Mouse (Mus musculus) urinary bladder, postnatal 25 days (tissue): Measurements from ENCODE around the gene B9d2.

Experiments
- DNase-seq: peaks from one replicate; pipeline ENCODE4 v3.0.0; 2022; ENCODE audit warnings: low spot score

Gene B9d2

DNA sequence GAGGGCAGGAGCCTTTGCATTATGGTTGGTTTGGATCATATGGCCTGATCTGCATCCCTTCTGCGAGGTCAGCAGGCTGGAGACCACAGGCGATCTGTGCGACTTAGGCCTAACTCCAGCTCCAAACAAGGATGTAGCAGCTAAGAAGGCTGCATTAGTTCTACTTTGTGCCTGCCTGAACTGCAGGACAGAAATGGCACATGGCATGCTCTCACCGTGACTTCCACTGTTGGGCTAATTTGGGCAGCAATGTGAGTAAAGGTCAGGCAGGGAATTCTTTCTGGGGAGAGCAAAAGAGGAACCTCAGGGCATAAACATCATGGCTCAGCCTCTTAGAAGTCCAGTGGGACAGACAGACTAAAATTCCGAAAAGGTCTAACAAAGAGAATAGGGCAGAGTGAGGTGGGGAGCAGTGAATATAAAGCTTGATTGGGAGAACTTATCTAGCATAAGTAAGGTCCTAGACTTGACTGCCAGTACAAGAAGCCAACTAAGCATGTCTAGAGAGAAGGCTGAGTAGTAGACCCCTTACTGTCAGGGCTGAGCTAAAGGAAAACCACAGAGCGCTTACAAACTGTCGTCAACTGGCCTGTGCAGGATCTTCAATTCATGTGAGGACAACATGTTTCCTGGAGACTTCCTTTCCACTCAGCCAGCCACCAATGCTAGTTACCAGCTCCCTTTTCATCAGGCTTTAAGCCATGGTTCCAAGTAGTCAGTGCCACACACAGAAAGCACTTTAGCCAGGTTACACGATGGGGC lies 50.9 kb downstream of the B9d2 start:
- no peak for DNase-seq

- DNase-seq: no peak
Observed at GRCm38 (mm10) chr7:25734991-25735390, 54.4 kb downstream of the B9d2 start.
